Mouse (Mus musculus): ENCODE measurements around the gene Ap5z1.
A peak's percentile ranks its signal among the peaks of the same experiment; 100 is the strongest.

Gene Ap5z1

DNA sequence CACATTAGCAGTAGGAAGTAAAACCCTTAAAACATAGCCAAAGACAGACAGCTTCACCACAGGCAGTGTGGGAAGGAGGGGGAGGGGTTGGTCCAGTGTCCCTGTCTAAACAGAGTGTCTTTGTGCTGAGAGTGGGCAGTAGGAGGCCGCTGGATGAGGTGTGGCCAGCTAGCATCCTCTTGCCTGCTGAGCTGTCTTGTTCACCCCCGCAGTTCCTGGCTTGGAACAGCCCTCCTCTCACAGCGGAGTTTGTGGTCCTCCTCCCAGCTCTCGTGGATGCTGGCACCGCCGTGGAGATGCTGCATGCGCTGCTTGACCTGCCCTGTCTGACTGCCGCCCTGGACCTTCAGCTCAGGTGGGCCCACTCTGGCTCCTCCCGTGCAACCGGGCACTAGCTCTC is 10.0 kb downstream of the Ap5z1 start:
- no peak for DNase-seq (ENCODE audit: low spot score in 2 of 2)

DNA sequence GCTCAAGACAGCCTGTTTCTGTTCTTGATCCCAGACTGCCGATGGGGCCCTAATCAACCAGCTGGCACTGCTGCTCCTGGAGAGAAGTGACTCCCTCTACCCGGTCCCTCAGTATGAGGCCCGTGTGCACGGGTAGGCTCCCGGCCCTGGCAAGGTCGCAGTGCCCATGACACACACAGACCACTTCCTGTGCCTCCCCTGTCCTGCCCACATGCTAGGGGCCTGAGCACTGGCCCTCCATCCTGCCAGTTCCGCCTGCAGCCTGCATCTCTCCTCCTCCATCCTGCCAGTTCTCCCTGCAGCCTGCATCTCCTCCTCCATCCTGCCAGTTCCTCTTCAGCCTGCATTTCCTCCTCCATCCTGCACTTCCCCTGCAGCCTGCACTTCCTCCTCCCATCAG is 11.9 kb downstream of the Ap5z1 start:
- no peak for DNase-seq (ENCODE audit: low spot score in 2 of 2)

DNA sequence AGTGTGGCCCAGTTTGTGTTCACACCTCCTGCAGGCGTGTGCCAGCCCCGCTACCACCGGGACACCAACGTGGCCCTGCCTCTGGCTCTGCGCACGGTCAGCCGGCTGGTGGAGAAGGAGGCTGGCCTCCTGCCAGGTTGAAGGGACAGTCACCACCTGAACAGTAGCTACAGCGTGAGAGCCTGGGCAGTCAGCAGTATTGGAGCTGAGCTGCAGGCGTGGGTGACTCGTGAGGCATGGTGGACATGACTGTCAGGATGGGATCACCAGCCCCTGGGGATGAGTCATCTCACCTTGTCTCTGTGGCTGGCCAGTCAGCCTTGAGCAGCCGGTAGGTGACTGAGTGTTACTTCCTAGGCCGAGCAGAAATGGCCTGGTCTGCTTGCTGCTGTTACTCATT is 13.6 kb downstream of the Ap5z1 start:
- DNase-seq (ENCODE audit: low spot score in 2 of 2), result no peak

DNA sequence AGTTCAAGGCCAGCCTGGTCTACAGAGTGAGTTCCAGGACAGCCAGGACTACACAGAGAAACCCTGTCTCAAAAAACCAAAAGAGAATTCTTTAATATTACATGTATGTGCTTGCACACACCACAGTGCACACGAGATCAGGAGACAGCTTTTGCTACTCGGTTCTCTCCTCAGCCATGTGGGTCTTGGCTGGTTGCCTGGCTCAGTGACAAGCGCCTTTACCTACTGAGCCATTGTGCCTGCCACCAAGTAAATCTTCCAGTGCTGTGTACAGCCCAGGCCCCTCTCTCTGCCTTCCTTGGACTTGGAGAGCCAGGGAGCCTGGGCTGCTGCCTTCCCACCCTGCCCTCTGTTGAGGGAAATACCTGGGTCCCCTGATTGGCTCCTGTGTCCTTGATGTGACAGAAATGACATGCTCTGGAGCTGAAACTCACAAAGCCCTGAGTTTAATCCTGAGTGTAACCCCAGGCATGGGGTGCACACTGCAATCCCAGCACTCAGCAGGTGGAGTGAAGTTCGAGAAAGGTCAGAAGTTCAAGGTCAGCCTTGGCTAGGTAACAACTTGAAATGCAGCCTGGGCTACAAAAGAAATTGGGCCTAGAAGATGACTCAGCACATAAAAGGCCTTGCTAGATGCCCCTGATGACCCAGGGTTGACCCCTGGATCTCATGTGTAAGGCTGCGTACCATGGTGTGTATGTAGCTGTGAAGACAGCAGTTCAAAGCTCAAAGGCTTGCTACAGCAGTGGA is 14.3 kb downstream of the Ap5z1 start:
- no peak for DNase-seq (ENCODE audit: low spot score in 2 of 2)

DNA sequence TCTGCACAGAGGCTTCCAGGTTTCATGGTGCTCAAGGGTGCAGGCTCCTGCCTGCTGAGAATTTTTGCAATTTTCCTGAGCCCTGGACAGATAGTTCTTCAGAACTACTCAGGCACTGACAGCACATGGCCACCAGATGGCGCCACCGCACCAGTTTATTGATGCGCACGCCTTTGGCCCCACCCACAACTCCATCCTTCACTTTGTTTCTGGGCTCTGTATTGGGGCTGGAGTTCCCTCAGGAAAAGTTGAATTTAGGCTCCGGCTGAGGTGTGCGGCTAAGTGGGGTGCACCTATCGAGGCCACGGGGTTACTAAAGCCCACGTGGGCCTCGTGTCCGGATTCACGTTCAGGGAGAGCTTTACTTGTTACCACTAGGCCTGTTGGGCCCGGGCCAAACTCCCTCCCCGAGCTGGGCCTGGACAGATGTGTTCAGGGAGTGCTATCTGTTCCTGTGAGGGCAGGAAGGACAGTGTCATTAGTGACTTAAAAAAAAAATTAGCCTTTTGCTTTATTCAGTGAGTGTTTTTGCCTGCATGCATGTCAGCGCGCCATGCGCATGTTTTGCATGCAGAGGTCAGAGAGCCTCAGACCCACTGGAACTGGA is 15.2 kb downstream of the Ap5z1 start:
- peak; percentile 68 to 81 for DNase-seq (ENCODE audit: low spot score in 2 of 2)

DNA sequence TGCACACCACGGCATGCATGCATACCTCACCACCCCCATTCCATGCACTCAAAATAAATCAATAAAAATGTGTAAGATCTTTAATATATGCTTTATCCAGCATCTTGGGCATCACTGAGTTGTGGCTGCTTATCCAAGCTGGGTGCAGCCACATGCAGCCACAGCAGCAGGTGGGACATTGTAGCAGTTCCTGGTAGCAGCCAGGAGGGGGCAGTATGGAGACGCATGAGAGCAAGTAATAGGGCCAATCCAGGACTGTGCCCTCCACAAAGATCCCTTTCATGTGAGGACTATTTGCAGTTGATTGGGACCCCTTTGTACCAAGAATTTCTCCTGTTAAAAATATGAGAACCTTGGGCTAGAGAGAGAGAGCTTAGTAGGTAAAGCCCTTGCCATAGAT is 18.8 kb downstream of the Ap5z1 start:
- no peak for DNase-seq (ENCODE audit: low spot score in 2 of 2)

DNA sequence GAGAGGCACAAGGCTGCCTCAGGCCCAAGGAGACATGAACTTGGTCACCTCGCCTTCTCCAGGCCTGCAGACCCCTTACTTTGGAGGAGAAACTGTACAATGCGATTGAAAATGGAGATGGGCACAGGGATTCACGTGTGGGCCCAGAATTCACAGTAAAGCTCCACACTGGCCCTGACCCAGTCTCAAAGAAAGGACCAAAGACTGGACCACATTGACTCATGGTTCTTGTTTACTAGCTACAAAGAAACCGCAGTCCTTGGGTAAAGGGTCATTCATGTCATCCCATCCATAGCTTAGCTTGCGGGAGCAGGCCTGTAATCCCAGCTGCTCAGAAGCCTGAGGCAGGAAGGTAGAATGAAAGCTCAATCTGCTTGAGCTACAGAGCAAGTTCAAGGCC is 19.8 kb downstream of the Ap5z1 start:
- no peak for DNase-seq (ENCODE audit: low spot score in 2 of 2)

DNA sequence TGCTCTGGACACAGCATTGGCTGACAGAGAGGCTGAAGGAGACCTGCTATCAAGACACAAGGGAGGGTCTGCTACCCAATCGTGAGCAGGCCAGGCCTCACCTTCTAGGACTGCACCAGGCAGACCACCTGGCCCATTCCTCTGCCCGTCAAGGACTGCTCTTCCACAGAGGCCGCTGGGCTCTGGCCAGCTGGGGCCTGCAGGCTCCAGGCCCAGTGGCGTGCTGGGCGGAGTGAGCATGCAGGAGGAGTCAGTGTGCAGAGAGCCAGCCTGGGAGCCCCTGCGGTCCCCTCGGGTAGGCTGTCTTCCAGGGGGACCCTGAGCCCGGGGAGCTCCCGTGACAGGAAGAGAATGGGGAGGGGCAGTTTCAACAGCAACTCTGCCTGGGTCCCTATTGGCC is 22.9 kb downstream of the Ap5z1 start:
- no peak for DNase-seq (ENCODE audit: low spot score in 2 of 2)

DNA sequence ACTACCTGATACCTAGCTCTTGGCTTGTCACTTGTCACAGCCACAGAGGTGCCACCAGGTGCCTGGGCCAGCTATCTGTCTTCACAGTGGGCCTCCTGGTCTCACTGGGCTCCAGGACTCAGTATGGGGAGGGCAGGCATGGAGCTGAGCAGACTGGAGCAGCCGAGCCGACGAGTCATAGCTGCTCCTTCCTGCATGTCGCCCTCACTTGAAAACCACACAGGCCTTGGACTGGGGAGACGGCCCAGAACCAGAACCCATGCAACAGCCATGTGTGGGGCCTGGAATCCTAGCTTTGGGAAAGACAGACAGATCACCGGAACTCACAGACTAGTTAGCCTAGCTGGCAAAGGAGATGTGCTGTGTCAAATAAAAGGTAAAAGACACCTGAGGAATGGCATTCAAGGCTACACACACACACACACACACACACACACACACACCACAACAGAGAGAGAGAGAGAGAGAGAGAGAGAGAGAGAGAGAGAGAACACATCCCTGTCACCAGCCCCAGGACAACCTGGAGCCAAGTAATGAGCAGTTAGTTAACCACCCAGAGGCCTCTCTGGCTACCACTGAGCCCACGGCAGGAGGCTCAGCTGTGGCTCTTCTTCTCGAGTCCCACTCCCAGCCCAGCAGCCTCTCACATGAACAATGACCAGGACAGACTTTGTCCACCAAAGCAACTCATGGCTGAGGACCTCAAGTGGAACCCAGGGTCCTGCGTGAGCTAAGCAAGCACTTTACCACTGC is 26.4 kb downstream of the Ap5z1 start:
- DNase-seq (ENCODE audit: low spot score in 2 of 2), result no peak

DNA sequence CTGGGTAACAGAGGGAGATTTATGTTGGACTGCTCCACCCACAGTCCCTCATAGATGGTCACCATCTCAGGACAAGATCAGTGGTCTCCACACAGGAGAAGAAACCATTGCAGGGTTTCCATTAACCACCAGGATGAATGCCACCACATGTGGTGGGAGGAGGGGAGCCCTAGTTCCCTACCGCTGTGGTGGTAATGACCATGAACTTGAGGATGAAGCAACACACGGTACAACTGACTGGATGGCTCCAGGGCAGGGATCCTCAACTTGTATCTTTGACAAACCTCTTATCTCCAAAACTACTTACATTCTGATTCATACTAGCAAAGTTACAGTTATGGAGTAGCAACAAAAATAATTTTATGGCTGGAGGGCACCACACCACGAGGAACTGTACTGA is 29.6 kb downstream of the Ap5z1 start:
- DNase-seq (ENCODE audit: low spot score in 2 of 2), result no peak

DNA sequence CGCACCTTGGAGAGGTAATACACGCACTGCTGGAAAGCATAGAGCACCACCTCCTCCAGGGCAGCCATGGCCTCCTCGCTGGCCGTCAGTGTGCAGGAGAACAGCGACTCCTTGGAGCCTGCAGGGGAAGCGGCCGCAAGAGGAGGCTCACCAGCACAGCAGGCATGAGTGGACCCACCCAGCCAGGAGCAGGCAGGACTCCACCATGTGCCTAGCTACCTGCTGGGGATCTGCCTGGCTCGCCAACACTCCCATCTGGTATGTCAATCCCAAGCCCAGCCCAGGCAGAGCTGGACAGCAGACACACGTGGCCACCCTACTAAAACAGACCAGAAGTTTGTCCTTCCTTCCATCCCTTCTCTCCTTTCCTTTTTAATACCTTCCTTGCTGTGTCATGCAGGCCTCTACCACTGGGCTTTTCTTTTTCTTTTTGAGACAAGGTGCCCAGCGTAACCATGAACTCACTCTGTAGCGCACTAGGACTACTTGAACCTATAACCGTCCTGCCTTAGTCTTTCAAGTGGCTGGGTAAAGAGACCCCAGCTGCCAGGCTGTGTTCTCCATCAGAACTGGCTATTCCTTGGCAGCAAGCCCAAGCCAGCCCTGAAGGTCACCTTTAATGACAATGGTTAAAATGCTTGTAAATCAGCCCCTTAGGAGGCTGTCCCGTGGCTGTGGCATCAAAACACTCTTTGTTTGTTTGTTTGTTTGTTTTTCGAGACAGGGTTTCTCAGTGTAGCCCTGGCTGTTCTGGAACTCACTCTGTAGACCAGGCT is 31.8 kb downstream of the Ap5z1 start:
- DNase-seq (ENCODE audit: low spot score in 2 of 2), result no peak

DNA sequence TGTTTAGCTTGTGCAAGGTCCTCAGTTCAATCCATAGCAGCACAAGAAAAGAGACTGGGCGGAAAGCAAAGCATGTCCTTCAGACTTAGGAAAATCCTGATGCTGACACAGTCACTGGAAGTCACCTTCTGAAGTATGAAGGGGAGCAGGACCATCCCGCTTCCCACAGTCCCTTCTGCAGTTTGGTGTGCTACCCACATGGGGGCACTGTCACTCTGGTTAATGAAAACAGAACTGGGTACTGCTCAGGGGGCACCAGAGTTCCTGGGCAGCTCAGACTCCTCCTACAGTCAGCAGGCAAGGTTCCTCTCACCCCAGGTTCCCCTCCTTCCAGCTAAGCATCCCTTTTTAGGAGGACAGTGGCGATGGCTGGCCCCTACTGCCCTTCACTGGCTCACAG is 35.2 kb downstream of the Ap5z1 start:
- DNase-seq (ENCODE audit: low spot score in 2 of 2), result peak in 1 of 2 experiments; percentile 50

DNA sequence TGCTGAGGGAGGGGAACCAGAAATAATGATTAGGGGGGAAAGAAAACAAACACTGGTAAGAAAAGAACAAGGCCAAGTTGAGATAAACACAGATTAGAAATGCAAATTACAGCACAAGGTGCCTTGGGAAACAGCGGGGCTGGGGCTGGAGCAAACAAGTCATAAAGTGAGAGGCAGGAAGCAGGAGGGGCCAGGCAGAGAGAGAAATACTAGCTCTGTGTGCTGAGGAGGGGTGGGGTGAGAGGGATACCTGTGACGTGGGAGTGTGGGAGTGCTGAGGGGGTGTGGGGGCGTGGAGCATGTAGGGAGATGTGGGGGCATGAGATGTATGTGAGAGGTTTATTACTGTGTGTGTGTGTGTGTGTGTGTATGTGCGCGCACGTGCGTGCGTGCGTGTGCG is 37.2 kb downstream of the Ap5z1 start:
- no peak for DNase-seq (ENCODE audit: low spot score in 2 of 2)

DNA sequence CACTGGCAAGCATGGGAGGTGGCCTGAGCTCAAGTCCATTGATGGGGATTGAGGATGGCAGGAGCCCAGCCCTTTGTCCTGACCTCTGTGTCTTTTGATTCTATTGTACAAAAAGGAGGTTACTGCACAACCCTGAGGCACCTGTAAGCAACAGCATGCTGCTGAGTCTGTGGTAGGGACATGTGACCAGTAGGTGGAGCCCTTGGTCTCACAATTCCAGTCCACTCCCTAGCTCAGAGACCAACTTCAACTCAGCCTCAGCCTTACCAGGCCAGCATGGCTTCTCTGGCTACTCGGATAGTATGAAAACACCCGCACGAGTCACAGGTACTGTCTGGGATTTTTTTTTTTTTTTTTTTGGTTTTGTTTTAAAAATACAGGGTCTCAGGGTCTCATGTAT is 38.7 kb downstream of the Ap5z1 start:
- DNase-seq (ENCODE audit: low spot score in 2 of 2), result peak; percentile 74 to 81

DNA sequence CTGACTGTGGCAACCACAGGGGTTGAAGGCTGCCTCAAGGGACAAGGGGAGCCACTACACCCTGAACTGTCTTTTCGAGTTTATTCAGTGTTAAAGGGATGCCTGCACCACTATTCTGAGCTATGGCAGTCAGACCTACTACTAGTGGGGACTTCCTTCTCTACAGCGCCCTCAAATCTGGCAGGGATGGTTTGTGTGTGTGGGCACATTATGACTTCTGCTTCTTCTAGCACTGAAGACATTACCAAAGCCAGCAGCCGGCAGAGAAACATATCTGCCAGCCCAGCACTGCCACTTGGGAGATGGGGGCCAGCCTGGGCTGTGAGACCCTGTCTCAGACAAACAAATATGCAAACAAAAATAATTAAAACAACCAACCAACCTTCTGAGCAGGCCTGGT is 40.4 kb downstream of the Ap5z1 start:
- DNase-seq (ENCODE audit: low spot score in 2 of 2), result no peak

DNA sequence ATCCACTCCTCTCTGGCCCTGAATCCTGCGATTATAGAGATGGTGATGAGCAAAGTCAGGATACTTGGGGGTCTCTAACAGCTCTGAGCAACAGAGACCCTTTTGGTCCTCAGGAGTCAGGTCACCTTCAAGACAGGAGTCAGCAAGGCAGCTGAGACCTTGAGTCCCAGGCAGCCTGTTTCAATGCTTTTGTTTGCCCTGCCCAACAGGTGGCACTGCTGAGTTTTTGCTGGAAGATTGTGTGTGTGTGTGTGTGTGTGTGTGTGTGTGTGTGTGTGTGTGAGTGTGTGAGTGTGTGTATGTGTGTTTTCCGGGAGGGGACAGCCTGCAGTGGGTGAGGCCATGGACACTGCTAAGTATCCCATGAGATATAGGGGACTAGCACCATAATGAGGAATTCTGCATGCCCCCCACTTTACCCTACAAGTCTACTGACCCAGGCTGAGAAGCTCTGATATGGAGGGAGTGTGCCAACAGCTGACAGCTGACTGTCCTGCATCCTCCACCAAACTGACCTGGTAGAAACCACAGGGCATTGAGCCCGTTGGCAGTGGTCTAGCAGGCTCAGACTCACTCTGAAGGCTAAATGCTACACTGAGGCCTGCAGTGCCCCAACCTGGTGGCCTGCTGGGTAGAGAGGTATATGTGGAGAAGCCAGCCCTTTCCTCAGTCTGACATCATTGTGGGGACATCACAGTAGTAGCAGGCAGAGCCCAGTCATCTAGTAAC is 42.1 kb downstream of the Ap5z1 start:
- no peak for DNase-seq (ENCODE audit: low spot score in 2 of 2)

DNA sequence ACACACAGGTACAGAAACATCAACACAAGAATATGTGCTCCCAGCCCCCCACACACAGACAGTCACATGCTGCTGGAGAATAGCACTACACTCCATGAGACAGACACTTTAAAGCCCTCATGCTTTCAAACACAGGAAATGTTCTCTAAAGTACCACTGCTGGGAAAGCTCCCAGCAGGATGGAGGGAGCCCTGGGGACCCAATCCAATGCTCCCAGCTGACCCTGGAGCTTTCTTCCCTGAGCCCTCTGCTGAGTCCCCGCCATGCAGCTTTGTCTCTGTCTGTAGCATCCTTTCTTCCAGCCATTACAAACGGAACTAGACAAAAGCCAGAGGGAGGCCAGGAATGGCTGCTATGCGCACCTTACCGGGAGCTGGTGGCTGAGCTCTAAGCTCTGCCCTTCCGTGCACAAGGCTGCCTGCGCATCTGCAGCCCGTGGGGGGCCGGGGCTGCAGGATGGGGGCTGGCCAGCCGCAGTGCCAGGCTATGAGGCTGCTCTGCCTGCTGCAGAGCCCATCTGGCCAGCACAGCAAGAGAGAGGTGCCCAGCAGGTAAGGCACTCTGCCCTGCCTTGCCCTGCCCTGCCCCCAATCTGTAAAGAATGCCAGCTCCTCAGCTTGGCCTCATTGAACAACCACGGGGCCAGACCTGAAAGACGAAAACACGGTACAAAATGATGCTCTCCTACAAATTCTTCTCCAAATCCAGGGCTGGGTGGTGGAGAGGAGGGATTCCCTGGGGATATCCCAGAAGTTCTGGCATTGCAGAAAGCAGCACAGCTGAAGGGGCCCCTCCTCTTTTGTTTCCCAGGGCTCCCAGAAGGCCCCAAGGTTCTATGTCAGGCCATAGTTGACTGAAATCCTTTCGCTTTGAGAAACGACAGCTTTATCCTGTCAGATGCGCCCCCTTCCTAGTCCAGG is 45.7 kb downstream of the Ap5z1 start:
- no peak for DNase-seq (ENCODE audit: low spot score in 2 of 2)

DNA sequence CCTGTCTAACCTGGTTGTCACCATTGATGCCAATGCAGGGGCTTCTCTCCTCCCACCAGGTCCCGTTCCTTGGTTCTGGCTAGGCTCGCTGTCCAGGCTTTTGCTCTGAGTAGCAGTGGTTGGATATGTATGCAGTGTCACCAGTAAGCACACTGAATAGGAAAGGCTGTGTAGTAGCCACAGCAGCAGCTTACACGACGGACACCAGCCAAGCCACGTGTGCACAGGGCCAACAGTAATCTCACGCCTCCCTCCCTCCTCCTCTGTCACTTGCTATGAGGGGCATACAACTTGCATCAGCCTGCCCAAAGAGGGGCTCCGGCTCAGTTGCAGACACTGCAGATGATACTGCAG is 46.3 kb downstream of the Ap5z1 start:
- DNase-seq (ENCODE audit: low spot score in 2 of 2), result no peak

DNA sequence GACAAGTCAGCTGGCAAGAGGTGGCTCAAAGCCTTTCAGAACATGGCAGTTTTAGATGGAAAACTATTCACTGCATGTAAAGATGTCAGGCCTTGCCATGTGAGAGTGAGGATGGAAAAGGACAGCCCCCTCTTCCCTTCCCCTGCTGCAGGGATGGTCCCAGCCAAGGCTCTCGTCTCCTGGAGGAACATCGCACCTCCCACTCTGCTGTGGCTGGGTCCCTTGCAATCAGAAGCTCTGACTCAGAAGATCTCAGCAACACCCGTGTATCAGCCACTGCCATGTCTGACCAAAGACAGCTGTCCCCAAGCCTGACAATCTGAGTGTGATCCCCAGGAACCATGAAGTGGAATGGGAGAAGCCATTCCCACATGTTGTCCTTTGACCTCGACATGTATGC is 48.4 kb downstream of the Ap5z1 start:
- no peak for DNase-seq (ENCODE audit: low spot score in 2 of 2)

DNA sequence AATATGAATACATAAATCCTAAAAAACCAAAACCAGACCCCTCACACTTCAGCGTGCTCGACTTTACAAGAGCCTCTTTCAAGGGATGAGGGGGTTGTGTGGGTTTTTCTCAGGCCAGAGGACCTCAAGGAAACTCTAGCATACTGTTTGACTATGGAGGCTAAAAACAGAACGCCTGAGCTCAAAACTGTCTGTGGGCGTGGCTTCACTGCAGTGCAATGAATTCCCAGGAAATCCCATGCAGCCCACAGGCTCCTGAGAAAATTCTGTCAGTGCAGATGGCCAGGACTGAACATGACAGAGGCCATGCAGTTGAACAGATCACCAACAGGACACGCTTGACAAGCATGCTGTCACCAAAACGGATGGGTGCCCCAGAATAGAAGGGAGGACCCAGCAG is 55.2 kb downstream of the Ap5z1 start:
- no peak for DNase-seq (ENCODE audit: low spot score in 2 of 2)

DNA sequence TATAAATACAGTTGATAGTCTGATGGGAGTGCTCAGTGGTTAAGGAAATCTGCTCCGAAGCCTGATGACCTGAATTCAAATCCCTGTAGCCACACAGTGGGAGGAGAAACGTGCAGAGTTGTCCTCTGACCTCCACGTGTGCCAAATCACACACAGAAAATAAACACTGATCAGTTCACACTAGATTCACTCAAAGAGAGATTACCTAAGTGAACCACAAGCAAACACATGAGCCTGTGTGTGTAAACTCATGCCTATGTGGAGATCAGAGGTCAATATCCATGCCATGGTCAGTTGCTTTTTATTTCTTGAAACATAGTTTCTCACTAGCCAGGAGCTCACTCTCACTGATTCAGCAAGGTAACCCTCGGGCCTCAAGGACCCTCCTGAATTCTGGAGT is 56.6 kb downstream of the Ap5z1 start:
- no peak for DNase-seq (ENCODE audit: low spot score in 2 of 2)
